Mouse (Mus musculus): Measurements from ENCODE around the gene Prss45. TPM values are rescaled to one million over a fixed set of nuclear protein-coding genes. Genes with fewer than 3 reads are reported as not detected.
A peak's percentile ranks its signal among the peaks of the same experiment; 100 is the strongest.

Gene Prss45
- polyA plus RNA-seq, 1 experiment from 2014 or later: not detected

DNA sequence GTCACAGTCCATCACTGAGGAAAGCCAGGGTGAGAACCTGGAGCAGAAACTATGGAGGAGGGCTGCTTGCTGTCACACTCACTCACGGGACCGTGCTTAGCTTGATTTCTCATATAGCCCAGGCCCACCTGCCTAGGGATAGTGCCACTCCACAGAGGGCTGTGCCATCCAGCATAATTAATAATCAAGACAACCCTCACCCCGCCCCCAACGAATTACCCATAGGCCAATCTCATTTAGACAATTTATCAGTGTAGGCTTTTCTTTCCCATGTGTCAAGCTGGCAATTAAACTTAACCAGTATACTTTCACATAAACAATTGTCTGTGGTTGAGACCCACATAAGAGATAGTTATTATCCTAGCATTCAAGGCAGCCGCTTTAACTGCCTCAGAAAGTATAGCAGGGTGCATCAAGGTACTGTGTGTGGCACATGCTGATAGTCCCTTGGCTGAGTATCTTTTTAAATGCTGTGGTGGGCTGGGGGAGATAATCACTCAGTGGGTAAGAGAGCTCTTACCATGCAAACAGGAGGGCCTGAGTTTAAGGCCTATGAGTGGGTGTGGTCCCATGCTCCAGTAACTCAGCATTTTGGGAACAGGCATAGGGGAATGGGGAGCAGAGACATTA, 24.7 kb downstream of the Prss45 start:
- Histone ChIP-seq H3K36me3 (no peaks in the 10 kb centered on the region), H3K27me3 (peaks cover 10% of the 10 kb centered on the region; the same call in 1 of the 2 replicates), H3K27ac (replicated peaks) (no peak overlapping the region), H3K4me3 (no peak overlapping the region), H3K9ac (replicated peaks) (no peak overlapping the region), H3K4me1 (peaks cover 6% of the 10 kb centered on the region), H3K4me2 (replicated peaks) (no peak overlapping the region), H3K9me3 (no peaks in the 10 kb centered on the region)
- ATAC-seq (replicated peaks): no peak
- WGBS: 88% methylated on average over 5 of the region's 5 CpGs

DNA sequence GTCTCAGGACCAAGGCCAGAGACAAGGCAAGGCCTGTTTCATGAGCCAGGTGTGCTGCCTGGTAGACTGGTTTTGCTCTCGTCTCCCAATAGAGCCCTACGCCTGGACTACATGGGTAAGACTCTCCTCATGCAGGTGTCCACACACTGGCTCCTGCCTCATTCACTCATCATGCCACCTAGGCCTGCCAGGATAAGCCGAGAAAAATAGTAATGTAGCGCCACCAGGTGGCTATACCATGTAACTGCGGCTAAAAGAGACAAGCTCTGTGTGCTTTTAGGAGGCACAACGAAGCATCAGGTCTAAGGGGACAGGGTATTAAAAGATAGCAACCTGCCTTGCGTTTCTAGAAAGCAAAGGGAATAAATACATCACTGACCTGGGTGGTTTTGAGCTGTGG, 36.6 kb downstream of the Prss45 start:
- Histone ChIP-seq H3K4me3 (no peak overlapping the region), H3K4me2 (replicated peaks) (no peak overlapping the region), H3K36me3 (no peaks in the 10 kb centered on the region), H3K9me3 (no peaks in the 10 kb centered on the region), H3K27me3 (peaks cover 7% of the 10 kb centered on the region; the same call in 1 of the 2 replicates), H3K9ac (replicated peaks) (no peak overlapping the region), H3K27ac (replicated peaks) (no peak overlapping the region), H3K4me1 (peaks cover 20% of the 10 kb centered on the region)
- 14% methylated on average over 7 of the region's 7 CpGs for WGBS
- ATAC-seq (replicated peaks): no peak

DNA sequence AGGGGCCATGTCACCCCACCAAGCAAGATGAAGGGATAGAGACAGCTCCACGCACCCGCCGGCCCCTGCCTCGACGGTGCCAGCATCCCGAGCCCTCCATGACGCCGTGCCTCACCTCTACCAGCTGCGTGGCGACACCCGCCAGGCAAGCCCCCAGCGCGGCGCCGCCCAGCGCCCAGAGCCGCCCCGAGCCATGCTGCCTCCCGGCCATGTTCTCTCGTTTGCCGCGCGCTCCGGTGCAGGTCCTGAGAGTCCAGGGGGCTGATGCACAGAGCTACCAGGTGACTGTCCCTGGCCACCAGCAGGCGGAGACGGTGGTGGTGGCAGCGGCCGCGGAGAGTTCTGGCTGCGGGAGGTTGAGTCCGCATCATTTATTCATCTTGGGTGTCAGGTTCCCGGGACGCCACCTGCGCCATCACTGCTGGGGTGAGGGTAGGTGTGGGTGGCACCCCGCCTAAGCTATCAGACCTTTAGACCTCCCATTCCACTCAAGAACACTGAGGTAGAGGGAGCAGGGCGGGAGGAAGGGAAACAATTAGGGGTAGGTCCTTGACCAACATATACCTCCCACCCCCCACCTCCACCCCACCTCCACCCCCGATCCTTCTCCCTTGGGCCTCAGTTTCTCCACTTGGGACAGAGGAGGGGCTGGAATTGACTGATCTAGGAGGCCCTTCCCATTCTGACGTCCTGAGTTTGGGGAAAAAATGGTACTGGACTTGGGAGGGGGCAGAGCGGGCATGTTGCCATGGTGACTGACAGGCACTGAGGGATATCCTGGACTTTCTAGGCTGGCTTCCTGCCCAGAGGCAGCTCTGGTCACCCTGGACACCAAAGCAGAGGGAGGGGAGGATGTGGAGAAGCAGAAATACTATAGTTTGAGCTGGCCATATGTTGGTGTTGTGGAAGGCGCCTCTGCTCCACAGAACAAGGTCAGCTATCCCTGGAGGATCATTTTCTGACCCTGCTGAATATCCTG, 39.6 kb downstream of the Prss45 start:
- Histone ChIP-seq H3K9me3 (no peaks in the 10 kb centered on the region), H3K4me2 (replicated peaks) (peak overlapping the region; percentile 53), H3K4me3 (peak overlapping the region; percentile 33), H3K27me3 (peaks cover 15% of the 10 kb centered on the region; the same call in 1 of the 2 replicates), H3K27ac (replicated peaks) (no peak overlapping the region), H3K36me3 (no peaks in the 10 kb centered on the region), H3K9ac (replicated peaks) (peak overlapping the region; percentile 38), H3K4me1 (peaks cover 20% of the 10 kb centered on the region)
- 7% methylated on average over 40 of the region's 40 CpGs for WGBS
- peak; percentile 39; the same call in 1 of the 2 replicates for ATAC-seq (replicated peaks)

DNA sequence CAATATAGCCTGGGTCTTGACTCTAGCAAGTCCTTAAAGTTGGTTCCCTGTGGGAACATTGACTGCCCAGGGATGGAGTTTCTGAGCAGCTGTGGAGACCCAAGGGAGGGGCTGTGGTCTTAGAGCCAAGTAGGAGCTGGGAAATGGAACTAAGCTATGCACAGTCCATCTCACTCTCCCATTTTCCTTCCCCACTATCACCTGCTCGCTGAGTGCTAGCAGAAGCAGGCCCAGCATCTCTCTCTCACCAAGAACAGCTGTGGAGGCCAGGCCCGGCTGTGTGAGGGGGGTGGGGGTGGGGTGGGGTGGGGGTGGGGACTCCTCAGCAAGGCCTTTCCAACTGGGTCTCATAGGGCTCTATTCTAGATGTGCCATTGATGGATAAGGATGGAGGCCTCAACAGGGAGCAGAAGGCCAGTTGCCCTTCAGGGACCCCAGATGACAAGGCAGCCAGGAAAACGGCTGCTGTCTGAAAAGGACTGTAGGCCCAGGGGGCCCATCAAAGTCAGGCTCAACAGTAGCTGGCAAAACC, 40.3 kb downstream of the Prss45 start:
- no peak overlapping the region for H3K4me3 ChIP-seq
- peak; percentile 37 for ATAC-seq (replicated peaks)
- H3K9me3 ChIP-seq: no peaks in the 10 kb centered on the region
- WGBS: 14% methylated on average over 3 of the region's 3 CpGs
- peaks cover 25% of the 10 kb centered on the region for H3K4me1 ChIP-seq
- no peak overlapping the region for H3K9ac ChIP-seq (replicated peaks)
- no peak overlapping the region for H3K27ac ChIP-seq (replicated peaks)
- H3K27me3 ChIP-seq: peaks cover 22% of the 10 kb centered on the region; the same call in 1 of the 2 replicates
- H3K4me2 ChIP-seq (replicated peaks): no peak overlapping the region
- H3K36me3 ChIP-seq: no peaks in the 10 kb centered on the region

DNA sequence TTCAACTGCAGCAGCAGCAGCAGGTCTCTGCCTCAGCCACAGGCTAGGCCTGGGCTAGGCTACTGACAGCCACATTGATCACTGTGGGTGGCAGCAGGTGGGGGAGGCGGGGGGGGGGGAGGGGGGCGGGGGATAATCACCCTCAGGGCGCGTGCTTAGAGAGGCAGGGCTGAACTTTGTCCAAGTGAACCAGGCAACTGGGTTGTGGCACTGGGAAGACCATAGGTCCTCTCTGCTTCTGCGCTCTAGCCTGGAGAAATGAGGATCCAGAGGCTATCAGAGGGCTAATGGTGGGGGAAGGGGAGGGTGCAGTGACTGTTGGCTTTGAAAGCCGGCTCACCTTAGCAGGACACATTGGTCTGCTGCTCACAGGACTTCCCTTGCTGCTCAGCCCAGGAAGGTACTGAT, 40.9 kb downstream of the Prss45 start:
- peaks cover 28% of the 10 kb centered on the region for H3K27me3 ChIP-seq
- ATAC-seq (replicated peaks): 0 out of 2 replicates have a peak, but pooled peaks have one; percentile 30
- H3K4me3 ChIP-seq: no peak overlapping the region
- H3K9ac ChIP-seq (replicated peaks): no peak overlapping the region
- no peak overlapping the region for H3K27ac ChIP-seq (replicated peaks)
- peaks cover 30% of the 10 kb centered on the region for H3K4me1 ChIP-seq
- 23% methylated on average over 4 of the region's 6 CpGs for WGBS
- H3K4me2 ChIP-seq (replicated peaks): no peak overlapping the region
- H3K9me3 ChIP-seq: no peaks in the 10 kb centered on the region
- no peaks in the 10 kb centered on the region for H3K36me3 ChIP-seq

DNA sequence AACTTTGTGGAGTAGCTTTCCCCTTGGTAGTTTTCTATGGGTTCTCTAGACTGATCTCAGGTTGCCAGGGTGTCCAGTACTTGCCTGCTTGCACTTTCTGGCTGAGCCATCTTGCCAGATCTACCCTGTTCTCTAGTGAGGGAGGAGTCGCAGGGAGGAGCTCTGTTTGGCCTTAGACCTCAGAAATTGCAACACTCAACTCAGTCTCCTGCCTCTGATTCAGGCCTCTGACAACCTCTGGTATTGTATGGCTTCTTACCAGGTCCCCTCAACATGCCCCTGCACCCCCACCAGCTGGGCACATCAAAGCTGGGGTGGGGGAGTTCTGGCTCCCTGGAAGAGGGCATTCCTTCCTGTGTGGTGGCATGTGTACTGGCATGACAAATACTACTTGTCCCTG, 43.0 kb downstream of the Prss45 start:
- peaks cover 39% of the 10 kb centered on the region for H3K27me3 ChIP-seq
- H3K4me2 ChIP-seq (replicated peaks): no peak overlapping the region
- H3K9ac ChIP-seq (replicated peaks): no peak overlapping the region
- no peak for ATAC-seq (replicated peaks)
- no peaks in the 10 kb centered on the region for H3K36me3 ChIP-seq
- H3K9me3 ChIP-seq: no peaks in the 10 kb centered on the region
- H3K4me1 ChIP-seq: peaks cover 34% of the 10 kb centered on the region
- no peak overlapping the region for H3K4me3 ChIP-seq
- no peak overlapping the region for H3K27ac ChIP-seq (replicated peaks)
- 94% methylated on average over 1 of the region's 1 CpGs for WGBS

DNA sequence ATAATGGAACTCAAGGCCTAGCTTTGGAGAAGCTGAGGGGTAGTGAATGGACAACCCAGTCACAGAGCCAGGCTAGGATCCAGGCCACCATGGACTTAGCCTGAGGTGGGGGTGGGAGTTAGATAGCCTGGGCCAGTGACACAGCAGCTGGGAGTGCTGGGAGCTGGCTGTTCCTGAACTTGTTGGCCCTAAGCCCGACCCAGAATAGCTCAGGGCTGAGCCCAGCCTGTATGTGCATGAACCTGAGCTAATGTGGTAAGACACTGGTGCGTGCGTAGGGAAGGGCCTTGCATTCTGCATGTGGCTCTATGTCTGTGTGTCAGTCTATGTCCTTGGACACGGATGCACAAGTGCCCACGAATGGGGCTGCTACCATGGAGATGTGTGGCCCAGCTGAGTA, 43.5 kb downstream of the Prss45 start:
- Histone ChIP-seq H3K4me1 (peaks cover 34% of the 10 kb centered on the region), H3K4me2 (replicated peaks) (no peak overlapping the region), H3K27me3 (peaks cover 34% of the 10 kb centered on the region), H3K4me3 (no peak overlapping the region), H3K9ac (replicated peaks) (no peak overlapping the region), H3K9me3 (no peaks in the 10 kb centered on the region), H3K27ac (replicated peaks) (no peak overlapping the region), H3K36me3 (no peaks in the 10 kb centered on the region)
- ATAC-seq (replicated peaks): no peak
- 88% methylated on average over 5 of the region's 5 CpGs for WGBS

DNA sequence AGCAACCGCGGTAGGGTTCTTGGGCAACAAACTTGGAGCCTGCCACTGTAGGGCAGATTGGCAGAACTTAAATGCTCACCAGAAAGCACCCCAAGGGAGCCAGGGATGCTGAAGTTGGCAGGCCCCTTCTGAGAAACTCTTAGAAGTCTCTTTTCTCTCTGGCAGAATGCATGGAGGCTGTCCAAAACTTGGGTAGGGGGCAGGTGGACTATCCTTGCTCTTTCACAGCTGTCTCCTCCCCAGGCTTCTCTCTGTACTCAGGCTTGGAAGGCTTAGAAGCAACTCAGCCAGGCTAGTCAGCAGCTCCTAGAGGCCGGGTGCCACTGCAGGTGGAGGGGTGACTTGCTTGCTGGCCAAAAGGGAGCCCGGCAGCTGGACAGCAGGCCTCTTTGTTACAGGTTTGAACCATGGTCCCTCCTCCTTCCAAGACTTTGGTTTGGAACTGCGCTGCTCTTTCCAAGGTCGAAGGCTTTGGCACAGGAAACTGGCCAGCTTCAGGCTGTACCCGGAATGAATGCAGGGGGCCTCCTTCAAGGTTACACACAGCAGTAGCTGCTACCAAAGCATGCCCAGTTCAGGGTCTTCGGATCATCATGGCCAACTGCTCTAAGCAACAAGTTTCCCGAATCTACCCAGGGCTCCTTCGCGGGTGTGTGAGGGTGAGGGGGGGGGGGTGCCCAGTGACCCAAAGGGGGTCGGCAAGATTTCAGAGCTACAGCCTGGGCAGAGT, 45.0 kb downstream of the Prss45 start, which contains the start of gene Als2cl:
TSS of gene Als2cl (plus strand) at position 680 of the 730 bp plus-strand sequence.
- Histone ChIP-seq H3K9ac (replicated peaks) (peak within 1 kb of the TSS; percentile 39), H3K4me2 (replicated peaks) (peak within 1 kb of the TSS; percentile 89), H3K27ac (replicated peaks) (no peak within 1 kb of the TSS), H3K9me3 (no peaks in the 10 kb centered on the region), H3K27me3 (peaks cover 34% of the 10 kb centered on the region), H3K36me3 (no peaks in the 10 kb centered on the region), H3K4me3 (peak within 1 kb of the TSS; percentile 50), H3K4me1 (peaks cover 25% of the 10 kb centered on the region)
- 12% methylated on average over 12 of the region's 12 CpGs for WGBS
- ATAC-seq (replicated peaks): no peak

DNA sequence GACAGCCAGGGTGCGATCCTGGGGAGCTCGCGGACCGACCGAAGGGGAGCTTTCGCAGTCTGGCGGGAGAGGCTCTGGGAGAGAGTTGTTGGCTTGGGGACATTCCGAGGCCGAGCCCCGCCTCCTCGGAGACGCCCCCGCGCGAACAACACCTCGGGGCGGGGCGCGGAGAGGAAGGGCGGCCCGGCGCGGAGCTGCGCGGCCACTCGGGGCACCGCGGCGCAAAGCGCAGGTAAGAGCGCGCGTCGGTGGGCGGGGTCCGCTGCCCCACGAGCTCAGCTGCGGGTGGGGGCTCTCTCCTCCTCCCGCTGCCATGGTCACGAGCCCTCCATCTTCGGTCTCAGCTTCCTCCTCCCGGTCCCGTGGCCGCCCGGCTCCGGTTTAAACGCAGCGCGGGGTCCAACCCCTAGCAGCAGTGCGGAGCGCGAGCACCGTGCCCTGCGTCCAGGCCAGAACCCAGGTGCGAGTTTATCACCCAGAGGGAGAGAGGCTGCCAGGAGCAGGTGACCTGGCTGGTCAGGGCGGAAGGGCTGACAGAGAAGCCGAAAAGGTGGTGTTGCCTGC, 45.7 kb downstream of the Prss45 start, which contains the start of gene Tmie:
TSS of gene Tmie (minus strand) at position 116 of the 564 bp plus-strand sequence.
- peak within 1 kb of the TSS; percentile 39 for H3K9ac ChIP-seq (replicated peaks)
- H3K27ac ChIP-seq (replicated peaks): no peak within 1 kb of the TSS
- WGBS: under 1% methylated on average over 54 of the region's 57 CpGs
- ATAC-seq (replicated peaks): peak; percentile 58; the same call in 1 of the 2 replicates
- peak within 1 kb of the TSS; percentile 50 for H3K4me3 ChIP-seq
- H3K4me2 ChIP-seq (replicated peaks): peak within 1 kb of the TSS; percentile 89
- H3K36me3 ChIP-seq: no peaks in the 10 kb centered on the region
- no peaks in the 10 kb centered on the region for H3K9me3 ChIP-seq
- H3K4me1 ChIP-seq: peaks cover 18% of the 10 kb centered on the region
- H3K27me3 ChIP-seq: peaks cover 34% of the 10 kb centered on the region

DNA sequence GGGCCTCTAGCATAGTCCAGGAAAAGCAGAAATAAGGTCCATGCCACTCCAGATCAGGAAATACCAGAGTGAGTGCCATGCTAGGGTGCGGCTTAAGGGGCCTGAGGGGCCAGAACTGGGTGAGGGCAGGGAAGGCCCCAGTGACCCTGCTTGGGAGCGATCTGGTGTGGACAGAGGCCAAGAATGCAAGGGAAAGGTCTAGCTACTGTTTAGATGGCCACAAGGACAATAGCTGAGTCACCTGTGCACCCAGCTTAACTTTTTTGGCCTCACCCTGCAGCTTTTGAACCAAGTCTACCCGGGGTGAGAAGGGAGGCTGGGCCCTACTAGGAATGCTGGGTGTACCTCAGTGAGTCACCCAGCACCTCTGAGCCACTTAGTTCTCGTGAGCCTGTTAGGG, 46.4 kb downstream of the Prss45 start:
- H3K36me3 ChIP-seq: no peaks in the 10 kb centered on the region
- no peaks in the 10 kb centered on the region for H3K9me3 ChIP-seq
- 71% methylated on average over 4 of the region's 4 CpGs for WGBS
- H3K9ac ChIP-seq (replicated peaks): no peak overlapping the region
- peak overlapping the region; percentile 89 for H3K4me2 ChIP-seq (replicated peaks)
- H3K4me3 ChIP-seq: peak overlapping the region; percentile 50; the same call in 1 of the 2 replicates
- ATAC-seq (replicated peaks): no peak
- H3K4me1 ChIP-seq: peaks cover 14% of the 10 kb centered on the region
- no peak overlapping the region for H3K27ac ChIP-seq (replicated peaks)
- H3K27me3 ChIP-seq: peaks cover 34% of the 10 kb centered on the region

DNA sequence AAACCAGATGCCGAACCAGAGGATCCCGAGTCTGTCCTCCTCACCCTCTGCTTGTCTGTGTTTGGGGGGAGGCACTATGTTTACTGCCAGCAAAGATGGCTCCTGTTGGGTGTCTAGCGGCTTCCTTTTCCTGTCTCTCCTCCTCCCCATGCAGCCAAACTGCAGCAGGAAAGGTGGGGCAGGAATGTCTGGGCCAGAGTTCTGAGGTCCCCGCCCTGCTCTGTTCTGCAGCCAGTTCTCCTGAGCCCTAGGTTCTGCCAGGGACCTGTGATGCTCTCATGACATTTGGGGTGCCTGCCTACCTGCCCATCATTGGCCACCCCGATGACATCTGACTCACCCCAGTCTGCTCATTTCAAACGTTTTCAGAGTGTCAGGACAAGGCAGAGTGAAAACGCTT, 47.6 kb downstream of the Prss45 start:
- Histone ChIP-seq H3K9me3 (no peaks in the 10 kb centered on the region), H3K9ac (replicated peaks) (no peak overlapping the region), H3K4me2 (replicated peaks) (no peak overlapping the region), H3K36me3 (no peaks in the 10 kb centered on the region), H3K27me3 (peaks cover 34% of the 10 kb centered on the region), H3K4me1 (peaks cover 14% of the 10 kb centered on the region), H3K27ac (replicated peaks) (no peak overlapping the region), H3K4me3 (no peak overlapping the region)
- WGBS: 78% methylated on average over 7 of the region's 7 CpGs
- no peak for ATAC-seq (replicated peaks)
